In the genomic region with DNA sequence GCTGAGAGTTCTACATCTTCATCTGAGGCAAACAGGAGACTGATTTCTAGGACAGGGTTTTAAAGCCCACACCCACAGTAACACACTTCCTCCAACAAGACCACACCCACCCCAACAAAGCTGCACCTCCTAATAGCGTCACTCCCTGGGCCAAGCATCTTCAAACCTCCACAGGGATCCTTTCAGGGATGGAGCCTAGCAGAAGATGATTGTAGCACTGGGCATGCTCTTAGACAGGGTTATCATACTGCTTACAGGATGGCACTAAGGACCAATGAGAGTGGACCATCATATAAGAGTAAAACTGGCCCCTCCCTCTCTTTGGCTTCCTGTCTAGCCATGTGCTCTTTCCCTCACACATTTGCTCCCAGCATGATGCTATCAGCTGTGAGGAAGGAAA, we compare ENCODE assay signal across 14 mouse cellular contexts.
DNase-seq lines count a peak whose midpoint lies in the region; ATAC-seq and TF ChIP-seq lines count a peak whose summit lies in the region.
"Had no signal": no experiment of that assay in that cellular context is flagged by ENCODE, and none has a peak within 500 bp of the region (broad histone marks: within the 10 kb centered on the region; RNA-seq: fewer than 3 reads in every experiment).

No protein-coding gene starts in this region.

- WGBS in heart, embryonic 15.5 days, result 71% methylated on average over 1 of the region's 1 CpGs
- 52% methylated on average over 1 of the region's 1 CpGs for WGBS in stomach, embryonic 16.5 days
- WGBS in stomach, postnatal 0 days, result 28% methylated on average over 1 of the region's 1 CpGs
- 26% methylated on average over 1 of the region's 1 CpGs for WGBS in liver, embryonic 12.5 days (ENCODE audit: insufficient replicate concordance)

- ATAC-seq in heart, embryonic 15.5 days (replicated peaks; ENCODE audit: insufficient number of reproducible peaks, insufficient read depth, low FRiP score, low read depth), result no peak
- ATAC-seq in stomach, embryonic 16.5 days (ENCODE audit: insufficient read depth, low FRiP score), result peak; percentile 10; the same call in 1 of the 2 replicates
- ATAC-seq in stomach, postnatal 0 days (ENCODE audit: low FRiP score, low TSS enrichment), result no peak
- peak; percentile 70 for ATAC-seq in liver, embryonic 12.5 days

- no peak overlapping the region for H3K4me3 ChIP-seq in heart, embryonic 15.5 days
- no peak overlapping the region for H3K4me3 ChIP-seq in stomach, embryonic 16.5 days (replicated peaks; ENCODE audit: low read length)
- H3K4me3 ChIP-seq in stomach, postnatal 0 days (ENCODE audit: low read depth, low read length), result no peak overlapping the region
- no peak overlapping the region for H3K4me3 ChIP-seq in liver, embryonic 12.5 days
- H3K4me3 ChIP-seq: embryonic facial prominence, embryonic 12.5 days; hindbrain, embryonic 15.5 days; limb, embryonic 13.5 days; stomach, embryonic 15.5 days had no signal

- H3K4me2 ChIP-seq in heart, embryonic 15.5 days, result no peak overlapping the region
- H3K4me2 ChIP-seq in stomach, embryonic 16.5 days (ENCODE audit: low read depth, low read length), result no peak overlapping the region
- no peak overlapping the region for H3K4me2 ChIP-seq in stomach, postnatal 0 days (replicated peaks; ENCODE audit: low read depth)
- H3K4me2 ChIP-seq in liver, embryonic 12.5 days, result no peak overlapping the region
- H3K4me2 ChIP-seq: embryonic facial prominence, embryonic 12.5 days; hindbrain, embryonic 15.5 days; limb, embryonic 13.5 days; stomach, embryonic 15.5 days had no signal

- peak overlapping the region; percentile 5; the same call in 1 of the 2 replicates for H3K27ac ChIP-seq in heart, embryonic 15.5 days
- no peak overlapping the region for H3K27ac ChIP-seq in stomach, embryonic 16.5 days (ENCODE audit: low read length)
- H3K27ac ChIP-seq in stomach, postnatal 0 days (replicated peaks), result no peak overlapping the region
- no peak overlapping the region for H3K27ac ChIP-seq in liver, embryonic 12.5 days
- H3K27ac ChIP-seq: embryonic facial prominence, embryonic 12.5 days; hindbrain, embryonic 15.5 days; limb, embryonic 13.5 days; stomach, embryonic 15.5 days had no signal

- H3K36me3 ChIP-seq in heart, embryonic 15.5 days, result no peaks in the 10 kb centered on the region
- H3K36me3 ChIP-seq in stomach, embryonic 16.5 days (ENCODE audit: control insufficient read depth, insufficient read depth, low read length), result no peaks in the 10 kb centered on the region
- H3K36me3 ChIP-seq in stomach, postnatal 0 days (ENCODE audit: control insufficient read depth, insufficient read depth, low read length), result 0 out of 2 replicates have a peak, but pooled peaks cover 3% of the 10 kb centered on the region
- H3K36me3 ChIP-seq in liver, embryonic 12.5 days, result no peaks in the 10 kb centered on the region; the same call in 1 of the 2 replicates
- H3K36me3 ChIP-seq: embryonic facial prominence, embryonic 12.5 days; hindbrain, embryonic 15.5 days; stomach, embryonic 15.5 days had no signal

- peaks cover 35% of the 10 kb centered on the region for H3K4me1 ChIP-seq in heart, embryonic 15.5 days (replicated peaks)
- H3K4me1 ChIP-seq in stomach, embryonic 16.5 days (ENCODE audit: control insufficient read depth, insufficient read depth, low read length), result no peaks in the 10 kb centered on the region
- H3K4me1 ChIP-seq in stomach, postnatal 0 days (replicated peaks; ENCODE audit: control insufficient read depth, insufficient read depth), result no peaks in the 10 kb centered on the region
- peaks cover 10% of the 10 kb centered on the region for H3K4me1 ChIP-seq in liver, embryonic 12.5 days
- H3K4me1 ChIP-seq: embryonic facial prominence, embryonic 12.5 days; stomach, embryonic 15.5 days had no signal

- no peak for TF ChIP-seq CTCF in stomach, postnatal 0 days (IDR thresholded peaks at IDR 0.05; ENCODE audit: low read depth)

- H3K9ac ChIP-seq in heart, embryonic 15.5 days, result no peak overlapping the region
- H3K9ac ChIP-seq in stomach, embryonic 16.5 days (ENCODE audit: low read length), result no peak overlapping the region
- H3K9ac ChIP-seq in stomach, postnatal 0 days (ENCODE audit: low read length), result no peak overlapping the region
- H3K9ac ChIP-seq in liver, embryonic 12.5 days, result no peak overlapping the region
- H3K9ac ChIP-seq: embryonic facial prominence, embryonic 12.5 days; hindbrain, embryonic 15.5 days; limb, embryonic 13.5 days; stomach, embryonic 15.5 days had no signal

- no peaks in the 10 kb centered on the region for H3K9me3 ChIP-seq in heart, embryonic 15.5 days (replicated peaks)
- no peaks in the 10 kb centered on the region for H3K9me3 ChIP-seq in stomach, embryonic 16.5 days (replicated peaks; ENCODE audit: control insufficient read depth, low read length)
- no peaks in the 10 kb centered on the region for H3K9me3 ChIP-seq in stomach, postnatal 0 days (ENCODE audit: control insufficient read depth, low read length)
- no peaks in the 10 kb centered on the region for H3K9me3 ChIP-seq in liver, embryonic 12.5 days (replicated peaks)
- H3K9me3 ChIP-seq: embryonic facial prominence, embryonic 12.5 days; hindbrain, embryonic 15.5 days; limb, embryonic 13.5 days; stomach, embryonic 15.5 days had no signal

- TF ChIP-seq EP300 in stomach, postnatal 0 days (optimal IDR thresholded peaks at IDR 0.05), result no peak

- no peaks in the 10 kb centered on the region for H3K27me3 ChIP-seq in heart, embryonic 15.5 days
- no peaks in the 10 kb centered on the region for H3K27me3 ChIP-seq in stomach, embryonic 16.5 days (ENCODE audit: control insufficient read depth, insufficient read depth, low read length)
- no peaks in the 10 kb centered on the region for H3K27me3 ChIP-seq in stomach, postnatal 0 days (ENCODE audit: control insufficient read depth, insufficient read depth, low read length)
- no peaks in the 10 kb centered on the region for H3K27me3 ChIP-seq in liver, embryonic 12.5 days (replicated peaks)
- H3K27me3 ChIP-seq: embryonic facial prominence, embryonic 12.5 days; hindbrain, embryonic 15.5 days; limb, embryonic 13.5 days; stomach, embryonic 15.5 days had no signal

- no peak for DNase-seq in heart, adult 8-10 months (ENCODE audit: low spot score)
- no peak for DNase-seq in stomach, postnatal 0 days (ENCODE audit: low spot score)
- peak; percentile 26 for DNase-seq in thymus, postnatal 4 days
- DNase-seq in kidney, adult 8-10 months, result no peak
- no peak for DNase-seq in right cerebral cortex, postnatal 14 days
- DNase-seq: adrenal gland, postnatal 10 days; cerebellum, adult 18-20 months had no signal

Comparison
In these comparisons a context has a peak if more than half of its experiments do, and no peak if none do; other contexts are left out.
1. ATAC-seq: peak in stomach, embryonic 16.5 days (single experiment) and liver, embryonic 12.5 days (single experiment); none in heart, embryonic 15.5 days (single experiment) and stomach, postnatal 0 days (single experiment).